ENCODE assay signal across 9 mouse cellular contexts in genomic region chr4:119917502-119917901, GRCm38 (mm10).
DNase-seq lines count a peak whose midpoint lies in the region; ATAC-seq and TF ChIP-seq lines count a peak whose summit lies in the region.
"Had no signal": no experiment of that assay in that cellular context is flagged by ENCODE, and none has a peak within 500 bp of the region (broad histone marks: within the 10 kb centered on the region; RNA-seq: fewer than 3 reads in every experiment).

No protein-coding gene starts in this region.

- no peak overlapping the region for H3K4me3 ChIP-seq in midbrain, postnatal 0 days (ENCODE audit: low read depth, low read length)
- no peak overlapping the region for H3K4me3 ChIP-seq in midbrain, embryonic 13.5 days (replicated peaks)
- H3K4me3 ChIP-seq: midbrain, embryonic 12.5 days had no signal

- no peaks in the 10 kb centered on the region for H3K9me3 ChIP-seq in midbrain, postnatal 0 days (ENCODE audit: low read length)
- no peaks in the 10 kb centered on the region for H3K9me3 ChIP-seq in midbrain, embryonic 13.5 days
- H3K9me3 ChIP-seq: midbrain, embryonic 12.5 days had no signal

- H3K4me1 ChIP-seq in midbrain, postnatal 0 days (ENCODE audit: insufficient read depth, low read length), result no peaks in the 10 kb centered on the region
- H3K4me1 ChIP-seq in midbrain, embryonic 13.5 days (replicated peaks), result peaks cover 11% of the 10 kb centered on the region; the same call in 1 of the 2 replicates

- WGBS in midbrain, postnatal 0 days, result 72% methylated on average over 7 of the region's 7 CpGs
- 79% methylated on average over 7 of the region's 7 CpGs for WGBS in midbrain, embryonic 13.5 days

- H3K27ac ChIP-seq in midbrain, postnatal 0 days (ENCODE audit: low read depth, low read length), result no peak overlapping the region
- no peak overlapping the region for H3K27ac ChIP-seq in midbrain, embryonic 13.5 days
- H3K27ac ChIP-seq: midbrain, embryonic 12.5 days had no signal

- H3K36me3 ChIP-seq in midbrain, postnatal 0 days (ENCODE audit: insufficient read depth, low read length), result no peaks in the 10 kb centered on the region
- no peaks in the 10 kb centered on the region for H3K36me3 ChIP-seq in midbrain, embryonic 13.5 days
- no peaks in the 10 kb centered on the region for H3K36me3 ChIP-seq in splenic B cell, adult 2 months (ENCODE audit: control insufficient read depth, insufficient read depth, low read length, poor library complexity, severe bottlenecking)
- H3K36me3 ChIP-seq: midbrain, embryonic 12.5 days had no signal

- ATAC-seq in midbrain, postnatal 0 days (ENCODE audit: low FRiP score), result no peak
- ATAC-seq in midbrain, embryonic 13.5 days, result no peak

- H3K27me3 ChIP-seq in midbrain, postnatal 0 days (ENCODE audit: insufficient read depth, low read length), result no peaks in the 10 kb centered on the region
- H3K27me3 ChIP-seq in midbrain, embryonic 13.5 days, result no peaks in the 10 kb centered on the region
- H3K27me3 ChIP-seq in splenic B cell, adult 2 months (ENCODE audit: control insufficient read depth, insufficient read depth, low read length, poor library complexity, severe bottlenecking), result no peaks in the 10 kb centered on the region
- H3K27me3 ChIP-seq: midbrain, embryonic 12.5 days had no signal

- H3K9ac ChIP-seq in midbrain, postnatal 0 days (replicated peaks; ENCODE audit: low read length, poor library complexity, severe bottlenecking), result no peak overlapping the region
- no peak overlapping the region for H3K9ac ChIP-seq in midbrain, embryonic 13.5 days (replicated peaks)
- H3K9ac ChIP-seq: midbrain, embryonic 12.5 days had no signal

- no peak overlapping the region for H3K4me2 ChIP-seq in midbrain, postnatal 0 days (ENCODE audit: low read depth, low read length, poor library complexity, severe bottlenecking)
- no peak overlapping the region for H3K4me2 ChIP-seq in midbrain, embryonic 13.5 days (replicated peaks)
- H3K4me2 ChIP-seq: midbrain, embryonic 12.5 days had no signal

- DNase-seq in heart, adult 11 months, result peak; percentile 82
- DNase-seq in heart, adult 9 months (ENCODE audit: low spot score in 2 of 2), result no peak
- peak; percentile 58 for DNase-seq in midbrain, postnatal 0 days (ENCODE audit: low spot score)
- peak; percentile 57 for DNase-seq in embryo, embryonic 11 days
- DNase-seq in splenic B cell, adult 2 months (ENCODE audit: low read depth, low spot score), result peak; percentile 71
- no peak for DNase-seq in left cerebral cortex, adult 18-20 months (ENCODE audit: low spot score in 2 of 2)
- DNase-seq in cerebellum, adult 9-11 months, result no peak

- TF ChIP-seq CTCF in midbrain, postnatal 0 days (IDR thresholded peaks at IDR 0.05), result peak; percentile 82

Comparison
In these comparisons a context has a peak if more than half of its experiments do, and no peak if none do; other contexts are left out.
1. DNase-seq: peak in heart, adult 11 months (single experiment), midbrain, postnatal 0 days (single experiment), embryo, embryonic 11 days (single experiment) and splenic B cell, adult 2 months (single experiment); none in heart, adult 9 months (0 of 2), left cerebral cortex, adult 18-20 months (0 of 2) and cerebellum, adult 9-11 months (single experiment).